Mouse (Mus musculus): Measurements from ENCODE around the gene Crygd.

DNA sequence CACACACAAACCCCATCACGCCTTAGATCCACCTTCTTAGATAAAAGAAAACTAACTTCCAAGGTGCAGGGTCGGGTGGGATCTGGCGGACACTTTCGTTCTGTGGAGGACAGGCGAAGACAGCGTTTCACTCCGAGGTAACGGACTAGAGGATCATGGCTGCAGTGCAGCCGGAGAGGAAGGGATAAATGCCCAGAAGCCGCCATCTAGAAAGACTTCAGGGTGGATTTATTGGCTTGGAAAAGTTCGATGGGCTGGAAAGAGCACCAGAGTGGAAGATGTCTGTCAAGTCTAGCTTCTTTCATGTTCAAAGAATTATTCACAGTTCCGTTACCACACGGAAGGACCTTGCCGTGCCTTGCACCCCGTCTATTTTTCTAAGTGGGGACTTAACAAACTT is 949 bp upstream of the Crygd start:
- TF ChIP-seq CTCF (conservative IDR thresholded peaks at IDR 0.05; ENCODE audit: low read length) (no peak), NANOG (IDR thresholded peaks at IDR 0.05; ENCODE audit: borderline replicate concordance, low read length) (no peak), POU5F1 (IDR thresholded peaks at IDR 0.05; ENCODE audit: borderline replicate concordance, low read length) (no peak)
